Mouse (Mus musculus) embryonic facial prominence, embryonic 14.5 days (tissue): ENCODE measurements around the gene Drg2. TPM values are rescaled to one million over a fixed set of nuclear protein-coding genes. Genes with fewer than 3 reads are reported as not detected.
"Not testable (repeated sequence)": the region's sequence is repeated elsewhere in the genome, so short reads cannot be mapped to it uniquely, and the experiment has no call there.

Experiments used
- ATAC-seq: fragments of 200-750 bp; cut with Nextera tagmentation; 2 replicates; pipeline ENCODE4 v1.8.0; 2017; ENCODE audit warnings: low read depth, moderate number of reproducible peaks, moderate TSS enrichment
- DNase-seq: peaks from one replicate; pipeline ENCODE4 v3.0.0-alpha.2; 2015; ENCODE audit warnings: low spot score
- H3K27ac ChIP-seq: fragments of 300-500 bp; sonication (generic); replicated peaks from 2 replicates; pipeline ENCODE4 v1.5.1; 2014; ENCODE audit warnings: low read depth, mild to moderate bottlenecking, low read length, moderate library complexity
- H3K27me3 ChIP-seq: fragments of 300-500 bp; sonication (generic); replicated peaks from 2 replicates; pipeline ENCODE4 v1.6.1; 2014; ENCODE audit warnings: low read length; ENCODE audit not compliant: control insufficient read depth, insufficient read depth
- H3K36me3 ChIP-seq: fragments of 300-500 bp; sonication (generic); 2 replicates; pipeline ENCODE4 v1.6.1; 2014; ENCODE audit warnings: low read length, mixed read lengths; ENCODE audit not compliant: control insufficient read depth, insufficient read depth
- H3K4me1 ChIP-seq: fragments of 300-500 bp; sonication (generic); 2 replicates; pipeline ENCODE4 v1.6.1; 2014; ENCODE audit warnings: antibody characterized with exemption, low read length; ENCODE audit not compliant: control insufficient read depth, insufficient read depth
- H3K4me2 ChIP-seq: fragments of 300-500 bp; sonication (generic); 2 replicates; pipeline ENCODE4 v1.6.1; 2014; ENCODE audit warnings: low read depth, mild to moderate bottlenecking, low read length, moderate library complexity, mixed read lengths
- H3K4me3 ChIP-seq: fragments of 300-500 bp; sonication (generic); 2 replicates; pipeline ENCODE4 v1.5.1; 2014; ENCODE audit warnings: low read depth, mild to moderate bottlenecking, low read length
- H3K9ac ChIP-seq: fragments of 300-500 bp; sonication (generic); 2 replicates; pipeline ENCODE4 v1.6.1; 2014; ENCODE audit warnings: low read depth, mild to moderate bottlenecking, low read length, moderate library complexity, mixed read lengths
- H3K9me3 ChIP-seq: fragments of 300-500 bp; sonication (generic); 2 replicates; pipeline ENCODE4 v1.6.1; 2016; ENCODE audit warnings: low read length; ENCODE audit not compliant: control insufficient read depth
- WGBS: fragments of 180-500 bp; shearing (Covaris S2); extraction: QIAGEN DNeasy Blood & Tissue Kit; methylation state at CpG from one replicate; pipeline ENCODE4 v1.1.7; 2014; 5-methylcytosine and 5-hydroxymethylcytosine counted together
- polyA plus RNA-seq: library from polyadenylated mRNA; unstranded; fragments of >200 nt; fragmentation: Nextera tagmentation; extraction: Ambion mirVana; gene quantifications from 2 replicates; pipeline ENCODE4 v1.2.1, GENCODE M21; 2014

Drg2 gene
- polyA plus RNA-seq, 1 experiment from 2014 or later, result 95.2 TPM

DNA sequence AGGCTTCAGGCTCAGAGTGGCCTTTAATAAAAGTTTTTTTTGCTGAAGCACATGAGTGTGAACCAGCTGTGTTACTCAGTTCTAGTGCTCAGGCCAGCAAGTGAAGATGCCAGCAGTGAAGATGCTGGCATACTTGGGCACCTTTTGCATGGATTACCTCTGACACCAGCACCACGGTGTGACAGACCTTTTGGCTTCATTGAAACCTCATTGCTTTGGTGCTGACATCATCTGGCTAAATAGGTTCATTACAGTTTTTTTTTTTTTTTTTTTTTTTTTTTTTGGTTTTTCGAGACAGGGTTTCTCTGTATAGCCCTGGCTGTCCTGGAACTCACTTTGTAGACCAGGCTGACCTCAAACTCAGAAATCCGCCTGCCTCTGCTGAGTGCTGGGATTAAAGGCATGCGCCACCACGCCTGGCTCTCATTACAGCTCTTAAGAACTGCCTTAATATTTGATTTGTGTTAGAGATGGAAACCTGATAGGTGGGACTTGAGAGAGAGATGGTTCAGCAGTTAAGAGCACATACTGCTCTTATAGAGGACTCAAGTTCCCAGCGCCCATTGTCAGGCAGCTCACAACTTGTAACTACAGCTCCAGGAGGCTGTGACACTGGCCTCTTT lies 32.2 kb upstream of the Drg2 start:
- H3K4me3 ChIP-seq, result no peak overlapping the region
- no peak overlapping the region for H3K27ac ChIP-seq
- H3K9ac ChIP-seq, result no peak overlapping the region
- peaks cover 22% of the 10 kb centered on the region for H3K36me3 ChIP-seq
- peaks cover 10% of the 10 kb centered on the region for H3K4me1 ChIP-seq
- H3K4me2 ChIP-seq, result no peak overlapping the region
- 66% methylated on average over 5 of the region's 6 CpGs for WGBS
- DNase-seq, result peak; percentile 18
- no peak for ATAC-seq
- no peaks in the 10 kb centered on the region for H3K27me3 ChIP-seq
- no peaks in the 10 kb centered on the region for H3K9me3 ChIP-seq

DNA sequence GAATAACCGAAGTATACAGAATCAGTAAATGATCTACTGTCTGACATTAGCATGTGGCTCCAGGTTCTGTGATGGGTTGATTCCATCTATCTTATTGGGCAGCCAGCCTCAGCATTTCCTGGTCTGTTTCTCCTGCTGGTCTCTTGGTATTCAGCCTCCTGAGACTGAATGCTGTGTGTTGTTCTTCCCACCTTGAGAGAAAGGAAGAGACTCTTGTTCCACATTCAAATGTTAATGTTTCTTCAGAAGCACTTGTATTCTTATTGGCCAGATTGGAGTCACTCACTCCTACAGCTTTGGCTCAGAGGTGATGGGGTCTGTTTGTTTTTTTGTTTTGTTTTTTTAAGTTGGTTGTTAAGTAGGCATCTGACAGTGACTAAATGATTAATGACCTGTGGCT lies 31.4 kb upstream of the Drg2 start:
- ATAC-seq (no peak), DNase-seq (no peak)
- no peak overlapping the region for H3K4me3 ChIP-seq
- 67% methylated on average over 1 of the region's 1 CpGs for WGBS
- H3K4me2 ChIP-seq, result no peak overlapping the region
- H3K4me1 ChIP-seq, result peaks cover 10% of the 10 kb centered on the region
- no peaks in the 10 kb centered on the region for H3K9me3 ChIP-seq
- H3K36me3 ChIP-seq, result peaks cover 31% of the 10 kb centered on the region
- no peak overlapping the region for H3K27ac ChIP-seq
- no peak overlapping the region for H3K9ac ChIP-seq
- no peaks in the 10 kb centered on the region for H3K27me3 ChIP-seq

DNA sequence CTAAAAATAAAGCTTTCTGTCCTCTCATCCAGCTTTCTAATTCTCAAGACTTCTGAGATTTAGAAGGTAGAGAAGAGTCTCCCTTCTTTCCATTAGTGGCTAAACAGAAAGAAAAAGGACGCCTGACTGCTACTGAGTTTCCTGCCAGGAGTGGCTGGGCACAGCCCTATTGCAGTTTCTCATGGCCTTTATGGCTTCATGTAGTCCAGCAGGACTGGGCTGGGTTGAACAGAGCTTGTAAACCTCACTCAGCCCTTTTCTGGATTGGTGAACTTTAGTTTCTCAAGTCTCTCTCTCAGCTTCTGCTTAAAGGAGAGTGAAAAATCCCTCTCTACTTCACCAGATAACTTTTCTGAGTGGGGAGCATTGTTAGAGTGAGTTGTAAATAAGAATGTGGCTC lies 28.0 kb upstream of the Drg2 start:
- no peak overlapping the region for H3K27ac ChIP-seq
- DNase-seq (no peak), ATAC-seq (no peak)
- no peak overlapping the region for H3K9ac ChIP-seq
- no peaks in the 10 kb centered on the region for H3K9me3 ChIP-seq
- no peaks in the 10 kb centered on the region for H3K27me3 ChIP-seq
- WGBS, result 80% methylated on average over 1 of the region's 1 CpGs
- no peak overlapping the region for H3K4me3 ChIP-seq
- peaks cover 49% of the 10 kb centered on the region for H3K36me3 ChIP-seq
- no peaks in the 10 kb centered on the region for H3K4me1 ChIP-seq
- no peak overlapping the region for H3K4me2 ChIP-seq

DNA sequence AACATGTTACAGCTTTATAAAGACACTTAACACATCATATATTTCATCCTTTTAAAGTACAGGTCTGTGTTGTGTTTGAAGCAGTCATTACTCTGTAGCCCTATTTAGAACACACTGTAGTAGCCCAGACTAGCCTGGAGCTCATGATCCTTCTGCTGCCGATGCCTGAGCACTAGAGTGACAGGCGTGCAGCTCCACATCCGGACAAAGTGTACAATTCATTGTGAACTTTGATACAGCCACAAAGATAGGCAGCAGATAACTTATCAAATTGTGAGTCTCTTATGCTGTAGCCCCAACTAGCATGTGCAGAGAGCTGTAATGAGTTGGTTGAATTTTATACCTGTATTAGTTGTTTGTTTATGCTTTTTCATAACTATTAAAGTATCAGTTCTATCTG lies 26.8 kb upstream of the Drg2 start:
- Histone ChIP-seq H3K4me1 (no peaks in the 10 kb centered on the region), H3K9ac (no peak overlapping the region), H3K27ac (no peak overlapping the region), H3K36me3 (peaks cover 61% of the 10 kb centered on the region), H3K9me3 (no peaks in the 10 kb centered on the region), H3K4me3 (no peak overlapping the region), H3K4me2 (no peak overlapping the region), H3K27me3 (no peaks in the 10 kb centered on the region)
- WGBS, result 91% methylated on average over 3 of the region's 3 CpGs
- DNase-seq (no peak), ATAC-seq (no peak)

DNA sequence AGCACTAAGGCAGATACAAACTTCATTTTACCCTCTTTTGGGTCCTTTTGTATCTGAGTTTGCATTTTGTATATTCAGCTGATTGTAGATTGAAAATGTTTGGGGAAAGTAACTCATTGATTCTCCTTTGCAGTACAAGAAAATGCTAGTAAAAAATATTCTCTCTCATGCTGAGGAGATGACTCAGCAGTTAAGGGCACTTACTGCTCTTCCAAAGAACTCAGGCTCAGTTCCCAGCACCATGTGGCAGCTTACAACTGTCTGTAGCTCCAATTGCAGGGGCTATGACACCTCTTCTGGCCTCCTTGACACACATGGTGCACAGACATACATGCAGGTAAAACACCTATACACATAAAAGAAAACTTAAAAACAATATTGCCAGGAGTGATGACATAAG lies 20.9 kb upstream of the Drg2 start:
- H3K4me1 ChIP-seq, result no peaks in the 10 kb centered on the region
- no peaks in the 10 kb centered on the region for H3K9me3 ChIP-seq
- H3K9ac ChIP-seq, result no peak overlapping the region
- H3K27me3 ChIP-seq, result no peaks in the 10 kb centered on the region
- H3K27ac ChIP-seq, result no peak overlapping the region
- peaks cover 86% of the 10 kb centered on the region for H3K36me3 ChIP-seq
- no peak overlapping the region for H3K4me2 ChIP-seq
- H3K4me3 ChIP-seq, result no peak overlapping the region
- no peak for ATAC-seq
- no peak for DNase-seq

DNA sequence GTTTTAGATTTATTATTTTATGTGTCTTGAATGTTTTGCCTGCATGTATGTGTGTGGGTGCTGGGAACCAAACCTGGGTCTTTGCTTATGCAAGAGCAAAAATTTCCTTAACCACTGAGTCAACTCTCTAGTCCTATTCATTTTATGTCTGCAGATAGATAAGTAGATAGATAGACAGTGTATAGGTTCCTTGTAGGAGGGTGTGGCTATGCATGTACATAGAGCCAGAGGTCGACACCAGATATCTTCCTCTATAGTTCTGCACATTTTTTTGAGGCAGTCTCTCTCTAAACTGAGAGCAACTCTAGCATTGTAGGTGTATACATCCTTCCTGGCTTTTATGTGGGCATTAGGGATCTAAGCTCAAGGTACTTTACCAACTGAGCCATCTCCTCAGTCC lies 19.3 kb upstream of the Drg2 start:
- no peak for ATAC-seq
- Histone ChIP-seq H3K4me1 (no peaks in the 10 kb centered on the region), H3K9me3 (no peaks in the 10 kb centered on the region), H3K36me3 (peaks cover 86% of the 10 kb centered on the region), H3K4me2 (no peak overlapping the region), H3K27me3 (no peaks in the 10 kb centered on the region), H3K27ac (no peak overlapping the region), H3K9ac (no peak overlapping the region), H3K4me3 (no peak overlapping the region)
- 94% methylated on average over 1 of the region's 1 CpGs for WGBS
- no peak for DNase-seq

DNA sequence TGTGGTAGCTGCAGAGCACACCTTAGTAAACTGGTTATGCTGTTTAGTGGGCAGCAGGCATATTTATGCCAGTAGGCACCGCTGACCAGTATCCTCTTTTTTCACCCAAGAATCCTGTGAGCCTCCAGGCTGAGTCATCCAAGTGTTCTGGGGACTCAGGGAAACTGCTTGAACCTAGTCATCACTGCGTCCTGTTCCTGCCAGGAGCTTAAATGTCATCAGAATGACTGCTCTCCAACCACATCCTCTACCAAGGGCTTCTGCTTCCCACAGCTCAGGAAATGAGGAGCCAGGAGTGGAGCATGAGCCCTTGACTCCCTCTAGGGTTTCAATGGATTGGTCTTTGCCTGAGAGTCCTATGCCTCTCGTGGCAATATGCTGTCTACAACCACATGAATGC lies 17.8 kb upstream of the Drg2 start:
- Histone ChIP-seq H3K4me3 (no peak overlapping the region), H3K9me3 (no peaks in the 10 kb centered on the region), H3K9ac (no peak overlapping the region), H3K36me3 (peaks cover 87% of the 10 kb centered on the region), H3K27ac (no peak overlapping the region), H3K4me1 (no peaks in the 10 kb centered on the region), H3K27me3 (no peaks in the 10 kb centered on the region), H3K4me2 (no peak overlapping the region)
- no peak for DNase-seq
- 76% methylated on average over 3 of the region's 3 CpGs for WGBS
- ATAC-seq, result no peak

DNA sequence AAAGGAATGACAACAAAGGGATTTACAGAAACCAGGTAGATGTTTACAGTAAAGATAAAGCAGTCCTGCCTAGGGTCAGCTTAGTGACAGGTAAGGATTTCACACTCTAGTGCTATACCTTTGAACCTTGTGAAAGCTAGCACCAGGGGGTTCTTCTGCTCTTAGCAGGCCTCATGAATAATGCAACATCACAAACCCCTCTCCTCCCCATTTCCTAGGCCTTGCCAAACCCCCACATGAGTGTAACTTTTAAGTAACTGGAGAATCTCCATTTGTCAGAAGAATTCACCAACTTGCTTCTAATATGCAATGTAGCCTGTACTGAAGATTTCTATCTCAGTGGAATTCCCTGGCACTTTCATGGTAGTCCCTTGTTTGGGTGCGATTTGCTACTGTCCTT lies 14.8 kb upstream of the Drg2 start:
- peaks cover 85% of the 10 kb centered on the region for H3K36me3 ChIP-seq
- H3K27ac ChIP-seq, H3K4me3 ChIP-seq, DNase-seq, H3K9me3 ChIP-seq, H3K4me1 ChIP-seq, H3K27me3 ChIP-seq, H3K9ac ChIP-seq, H3K4me2 ChIP-seq, ATAC-seq: not testable (repeated sequence)
- WGBS, result 20% methylated on average over 1 of the region's 1 CpGs

DNA sequence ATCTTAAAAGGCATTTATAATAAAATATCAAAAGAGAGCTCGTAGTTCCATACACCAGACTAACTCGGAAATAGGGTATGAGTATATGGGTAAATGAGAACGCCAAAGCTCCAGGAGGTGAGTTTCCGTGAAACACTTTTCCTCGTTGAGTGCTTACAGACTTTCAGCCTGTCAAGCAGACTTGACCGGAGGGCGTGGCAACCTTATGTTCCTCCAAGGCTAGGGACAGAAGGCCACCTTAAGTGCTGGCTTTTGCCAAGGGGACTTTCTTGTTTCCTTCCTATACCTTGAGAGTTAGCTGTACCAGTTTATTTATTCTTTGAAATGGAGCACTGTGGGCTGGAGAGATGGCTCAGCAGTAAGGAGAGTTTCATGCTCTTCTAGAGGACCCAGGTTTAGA lies 14.2 kb upstream of the Drg2 start:
- H3K9ac ChIP-seq, result no peak overlapping the region
- peaks cover 80% of the 10 kb centered on the region for H3K36me3 ChIP-seq
- WGBS, result 56% methylated on average over 7 of the region's 7 CpGs
- H3K27ac ChIP-seq, result no peak overlapping the region
- H3K4me2 ChIP-seq, result no peak overlapping the region
- ATAC-seq, result no peak
- H3K9me3 ChIP-seq, result no peaks in the 10 kb centered on the region
- no peaks in the 10 kb centered on the region for H3K27me3 ChIP-seq
- DNase-seq, result no peak
- no peak overlapping the region for H3K4me3 ChIP-seq
- no peaks in the 10 kb centered on the region for H3K4me1 ChIP-seq
